Mouse (Mus musculus) ZHBTc4 (cell line): ENCODE data around the gene Obsl1.

Experiments
- DNase-seq: peaks from one replicate; pipeline ENCODE4 v3.0.0-alpha.2; 2011; ENCODE audit warnings: low read depth, low spot score

The Obsl1 gene

DNA sequence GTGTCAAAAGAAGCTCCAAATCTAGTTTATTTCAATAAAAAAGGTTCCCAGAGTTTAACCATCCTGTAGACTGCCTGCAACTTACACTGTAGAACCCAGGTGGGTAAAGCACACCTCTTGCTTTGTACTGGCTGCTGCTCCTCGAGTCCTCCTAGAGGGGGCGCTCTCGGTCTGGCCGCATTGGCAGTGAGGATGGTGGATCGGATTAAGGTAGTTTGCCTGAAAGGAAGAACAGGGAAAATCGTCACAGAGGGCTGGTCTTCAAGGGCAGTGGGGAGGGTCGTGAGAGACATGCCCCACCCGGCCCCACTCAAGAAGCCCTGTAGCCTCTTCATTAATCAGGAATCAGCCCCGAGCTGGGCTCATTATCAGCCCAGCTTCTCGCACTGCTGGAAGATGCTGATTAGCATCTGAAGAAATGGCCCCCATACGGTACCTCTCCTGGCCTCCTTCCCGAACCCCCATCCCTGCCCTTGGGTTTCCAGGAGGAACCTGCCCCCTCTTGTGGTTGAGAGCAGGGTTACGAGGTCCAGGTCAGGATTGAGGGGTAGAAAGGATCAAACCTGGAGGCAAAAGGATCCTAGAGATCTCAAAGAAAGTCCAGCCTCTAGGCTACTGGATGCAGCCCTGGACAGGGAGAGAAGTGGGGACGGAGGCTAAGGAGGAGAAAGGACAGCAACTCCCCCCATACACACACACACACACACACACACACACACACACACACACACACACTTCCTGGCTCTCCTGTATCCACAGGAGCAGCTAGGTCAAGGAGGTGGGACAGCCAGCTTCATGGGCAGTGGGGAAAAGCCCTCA is 49.3 kb downstream of the Obsl1 start:
- peak; percentile 78 for DNase-seq

DNA sequence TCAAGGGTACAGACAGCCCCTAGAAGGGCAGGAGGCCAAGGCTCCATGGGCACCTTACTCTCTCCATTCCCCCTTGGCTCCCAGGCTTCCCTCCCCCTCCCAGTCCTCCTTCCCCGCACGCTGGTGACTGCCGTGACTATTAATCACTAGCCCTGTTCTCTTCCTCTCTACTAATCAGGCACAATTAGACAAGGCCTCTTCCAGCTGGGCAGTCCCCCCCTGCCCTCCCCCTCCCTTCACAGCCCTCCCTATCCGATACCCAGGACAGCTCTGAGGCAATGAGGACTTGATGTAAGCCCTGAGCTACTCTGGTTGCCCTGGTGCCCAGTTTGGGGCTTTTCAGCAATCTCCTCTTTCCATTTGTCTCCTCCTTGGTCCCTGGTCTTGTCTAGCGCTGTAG is 50.3 kb downstream of the Obsl1 start:
- DNase-seq, result no peak

DNA sequence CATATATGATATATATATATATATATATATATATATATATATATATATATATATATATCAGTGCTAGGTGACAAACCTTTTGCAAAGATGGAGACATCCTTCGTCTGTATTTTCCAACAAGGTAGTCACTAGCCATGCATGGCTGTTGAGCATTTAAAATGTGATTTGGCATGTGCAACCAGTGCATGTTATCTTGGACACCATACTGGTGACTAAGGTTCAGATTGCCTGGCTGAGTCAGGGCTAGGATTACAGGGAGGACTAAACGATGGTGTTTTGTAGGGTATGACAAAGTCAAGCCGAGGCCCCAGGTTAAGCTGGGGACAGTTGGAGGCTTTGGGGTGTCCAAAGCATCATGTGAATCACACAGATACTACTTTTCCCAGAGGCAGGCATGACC is 50.8 kb downstream of the Obsl1 start:
- DNase-seq, result no peak

DNA sequence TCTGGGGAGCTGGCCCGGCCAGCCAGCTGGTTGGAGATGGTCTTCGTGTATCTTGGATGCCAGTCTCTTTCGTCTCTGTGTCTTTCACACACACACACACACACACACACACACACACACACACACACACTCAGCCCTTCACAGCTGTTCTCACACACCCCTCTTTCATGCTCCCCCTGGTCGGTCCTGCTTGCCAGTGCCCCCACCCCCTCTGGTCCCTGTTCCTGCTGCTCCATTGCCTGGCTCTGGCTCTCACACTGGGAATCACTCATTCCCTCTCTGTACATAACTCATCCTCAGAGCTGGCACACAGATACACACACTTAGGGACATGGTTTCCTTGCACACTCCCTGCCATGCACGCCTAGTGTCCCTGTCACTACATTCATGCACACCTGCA is 54.4 kb downstream of the Obsl1 start:
- no peak for DNase-seq

DNA sequence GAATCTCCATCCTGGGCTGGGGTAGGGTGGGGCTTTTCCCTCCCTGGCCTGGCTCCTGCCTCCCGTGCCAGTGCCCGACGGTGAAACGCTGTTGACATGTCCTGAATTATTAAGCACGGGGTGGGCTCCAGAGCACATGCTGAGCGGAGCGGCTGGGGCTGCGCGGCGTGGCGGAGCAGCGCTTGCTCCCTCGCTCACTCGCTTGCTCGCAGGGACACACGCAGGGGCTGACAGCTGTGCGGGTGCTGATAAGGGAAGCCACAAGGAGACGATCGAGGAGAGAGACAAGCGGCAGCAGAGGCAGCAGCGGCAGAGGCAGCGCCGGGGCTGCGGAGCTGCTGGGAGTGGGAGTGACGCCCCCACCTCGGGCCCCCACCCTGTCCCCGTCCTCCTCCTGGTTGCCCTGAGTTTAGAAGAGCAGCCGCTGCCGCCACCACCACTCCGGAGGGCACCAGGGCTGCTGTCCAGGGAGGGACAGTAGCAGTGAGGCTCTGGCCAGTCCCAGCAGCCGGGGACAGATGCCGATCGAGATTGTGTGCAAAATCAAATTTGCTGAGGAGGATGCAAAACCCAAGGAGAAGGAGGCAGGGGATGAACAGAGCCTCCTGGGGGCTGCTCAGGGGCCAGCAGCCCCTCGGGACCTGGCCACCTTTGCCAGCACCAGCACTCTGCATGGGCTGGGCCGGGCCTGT is 55.8 kb downstream of the Obsl1 start, which contains the start of gene Asic4:
TSS of gene Asic4 (plus strand) at position 123 of the 692 bp plus-strand sequence.
- no peak for DNase-seq

DNA sequence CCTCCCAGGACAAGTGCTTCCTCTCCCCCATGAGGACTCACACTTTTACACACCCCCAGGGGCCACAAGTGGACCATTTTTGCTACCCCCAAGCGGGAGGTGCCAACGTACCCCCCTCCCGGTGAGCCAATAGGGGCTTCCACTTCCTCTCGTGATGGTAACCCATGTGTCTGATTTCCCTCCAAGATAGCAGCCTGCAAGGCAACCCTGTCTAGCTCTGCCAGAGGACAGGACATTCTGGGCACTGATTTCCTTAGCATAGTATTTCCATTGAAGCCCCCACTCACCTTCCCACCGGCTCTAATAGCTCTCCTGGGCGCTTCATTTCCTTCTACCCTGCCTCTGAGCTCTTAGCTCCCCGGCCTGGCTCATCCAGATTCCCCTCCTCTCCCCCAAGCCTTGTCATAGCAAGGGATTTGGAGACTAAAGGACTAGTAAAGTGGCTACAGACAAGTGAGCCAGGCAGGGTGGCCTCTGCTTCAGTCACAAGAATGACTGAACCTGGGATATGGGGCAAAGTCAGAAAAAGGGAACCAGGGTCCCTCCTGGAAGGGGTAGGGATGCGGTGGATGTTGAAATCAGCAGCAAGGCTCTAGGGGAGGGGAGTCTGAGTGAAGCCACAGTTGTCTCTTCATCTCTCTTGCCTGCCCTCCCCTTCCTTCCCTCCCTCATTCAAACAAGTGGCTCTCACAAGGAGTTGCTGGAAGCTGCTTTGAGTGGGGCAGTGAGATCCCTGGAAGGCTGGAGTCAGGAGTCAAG is 56.7 kb downstream of the Obsl1 start:
- DNase-seq, result no peak

DNA sequence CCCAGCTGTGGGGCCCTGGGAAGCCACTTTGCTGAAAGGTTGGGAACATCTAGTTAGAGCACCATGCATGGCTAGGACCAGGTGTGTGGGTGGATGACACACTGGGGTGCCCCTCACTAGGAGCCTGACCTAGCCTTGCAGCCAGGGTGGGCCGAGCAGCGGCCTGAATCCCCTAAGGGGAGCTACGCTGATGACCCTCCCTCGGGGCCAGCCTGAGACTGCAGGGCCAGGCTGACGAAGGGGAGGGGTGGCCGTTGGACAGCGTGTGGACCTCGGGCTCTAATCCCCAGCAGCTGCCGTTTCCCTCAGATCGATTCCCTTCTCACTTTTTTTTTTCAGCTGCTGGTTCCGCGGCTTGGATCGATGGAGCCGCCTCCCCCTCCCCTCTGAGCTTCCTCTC is 57.3 kb downstream of the Obsl1 start:
- DNase-seq, result no peak

DNA sequence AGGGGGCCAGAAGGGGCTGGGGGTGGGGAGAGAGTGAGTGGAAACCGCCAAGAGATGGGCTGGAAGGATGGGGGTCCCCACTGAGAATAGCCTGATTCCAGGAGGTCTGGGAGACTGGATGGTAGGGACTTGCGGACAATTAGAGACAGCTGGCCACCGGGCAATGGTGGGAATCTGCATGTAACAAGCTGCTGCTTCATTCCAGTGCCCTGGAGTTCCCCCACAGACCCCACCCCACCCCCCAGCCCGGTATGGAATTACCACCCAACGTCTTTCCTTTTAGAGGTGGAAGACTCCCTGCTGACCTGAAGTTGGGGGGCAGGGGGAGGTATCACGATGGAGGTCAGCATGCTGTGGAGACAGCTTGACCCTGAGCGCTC is 58.2 kb downstream of the Obsl1 start:
- no peak for DNase-seq

DNA sequence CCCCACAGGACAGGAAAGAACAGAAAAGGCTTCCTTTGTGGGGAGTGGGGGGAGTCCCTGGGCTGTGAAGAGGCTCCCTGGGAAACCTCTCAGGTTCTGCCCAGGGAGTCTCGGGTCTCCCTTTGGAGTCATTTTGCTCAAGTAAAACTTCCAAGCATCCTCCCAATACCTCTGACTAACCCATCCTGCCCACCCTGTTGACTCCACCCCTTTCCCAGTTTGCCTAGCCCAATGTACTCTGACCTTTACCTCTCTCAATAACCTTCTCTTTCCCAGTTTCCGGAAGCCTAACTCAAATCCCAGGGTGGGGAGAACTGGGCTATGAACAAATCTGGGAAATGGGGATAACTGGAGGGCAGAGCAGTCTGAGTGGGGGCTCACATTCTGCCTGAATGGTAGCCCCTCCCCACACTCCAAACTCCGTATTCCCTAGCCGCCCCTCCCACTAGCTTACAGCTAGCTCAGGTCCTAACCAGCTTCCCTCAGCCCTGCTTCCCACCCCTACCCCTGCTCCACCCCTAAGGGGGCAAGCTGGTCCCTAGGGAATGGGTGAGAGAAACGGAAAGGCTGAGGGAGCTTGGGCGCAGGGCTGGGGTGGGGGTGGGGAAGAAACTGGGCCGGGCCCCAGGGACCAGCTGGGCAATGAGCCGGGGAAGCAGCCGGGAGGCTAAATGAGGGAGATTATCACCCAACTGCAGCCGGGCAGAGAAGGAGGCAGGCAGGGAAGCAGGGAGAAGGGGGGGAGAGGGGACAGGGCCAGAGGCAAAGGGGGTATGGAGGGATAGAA is 58.8 kb downstream of the Obsl1 start:
- DNase-seq, result peak; percentile 75

DNA sequence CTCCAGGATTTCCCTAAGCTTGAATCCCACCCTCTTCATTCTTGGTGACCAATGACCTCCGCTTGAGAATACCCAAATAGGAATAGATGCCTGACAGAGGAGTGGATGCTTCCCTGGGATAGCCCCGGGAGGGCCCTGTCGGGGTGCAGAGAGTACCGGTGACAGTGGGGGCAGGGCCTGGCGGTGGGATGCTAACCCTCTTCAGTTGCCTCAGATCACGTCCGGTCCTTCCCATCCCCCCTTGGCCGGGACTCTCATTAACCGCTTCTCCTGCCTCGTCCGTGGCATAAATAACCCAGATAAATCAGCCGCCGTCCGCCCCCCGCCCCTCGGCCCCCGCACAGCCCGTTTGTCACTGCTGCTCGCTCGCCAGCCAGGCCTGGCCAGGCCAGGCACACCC is 59.6 kb downstream of the Obsl1 start:
- no peak for DNase-seq

DNA sequence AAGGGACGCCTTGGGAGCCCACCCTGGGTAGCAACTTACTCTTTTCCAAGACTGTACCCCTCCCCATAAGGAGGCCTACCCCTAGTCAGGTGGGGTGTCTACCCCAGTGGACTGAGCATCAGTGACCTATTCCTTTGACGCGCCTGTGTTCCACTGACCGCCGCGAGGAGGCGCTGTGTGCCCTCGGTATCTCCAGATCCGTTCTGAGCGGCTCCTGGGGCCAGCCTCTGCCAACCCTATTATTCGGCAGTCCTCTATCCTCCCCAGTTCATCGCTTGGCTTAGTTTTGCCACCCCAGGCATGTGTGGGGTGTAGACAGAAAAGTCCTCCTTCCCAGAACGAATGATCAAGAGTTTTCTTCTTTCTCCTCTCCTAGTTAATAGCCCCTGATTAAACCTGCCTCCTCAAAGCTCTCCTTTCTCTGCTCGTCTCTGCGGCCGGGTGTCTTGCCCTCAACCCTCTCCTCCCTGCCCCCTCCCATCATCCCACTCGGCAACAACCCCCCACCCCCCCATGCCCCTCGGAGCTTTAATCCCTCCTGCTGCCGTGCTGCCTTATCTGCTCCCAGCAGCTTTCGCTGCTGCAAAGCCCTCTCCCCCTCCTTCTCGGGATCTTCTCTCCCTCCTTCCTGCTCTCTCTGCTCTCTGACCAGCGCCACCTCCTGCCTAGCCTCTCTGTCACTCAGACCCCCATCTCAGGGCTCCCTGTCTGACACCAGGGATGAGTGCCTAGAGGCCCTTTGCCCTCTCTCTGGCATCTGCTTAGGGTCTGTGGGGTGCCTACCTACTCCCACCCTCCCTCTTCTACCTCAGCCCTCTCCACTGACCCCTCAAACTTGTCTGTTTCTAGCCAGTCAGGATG is 60.3 kb downstream of the Obsl1 start:
- peak; percentile 71 for DNase-seq

DNA sequence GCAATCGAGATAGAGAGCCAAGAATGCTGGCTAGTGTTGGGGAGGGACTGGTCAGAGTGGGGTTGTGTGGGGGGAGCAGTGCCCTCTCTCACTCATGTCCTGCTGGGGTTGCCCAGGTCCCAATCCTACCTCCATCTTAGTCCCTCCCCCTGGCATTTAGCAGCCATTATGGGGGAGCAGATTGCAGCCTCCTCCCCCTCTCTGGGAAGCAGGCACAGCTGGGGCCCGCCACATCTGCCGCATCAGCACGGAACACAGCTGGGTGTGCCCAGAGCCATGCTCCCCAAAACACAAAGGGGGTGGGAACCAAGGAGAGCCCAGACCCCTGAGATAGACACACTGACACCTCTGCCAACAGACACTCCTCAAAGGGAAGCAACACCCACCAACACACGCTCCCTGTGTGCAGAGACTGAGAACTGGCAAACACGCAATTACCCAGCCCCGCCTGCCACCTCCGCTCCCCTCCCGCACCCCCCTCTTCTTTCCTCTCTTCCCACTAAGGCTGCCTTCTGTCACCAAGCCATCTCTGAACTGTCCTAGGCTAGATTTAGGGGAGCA is 61.0 kb downstream of the Obsl1 start:
- no peak for DNase-seq

DNA sequence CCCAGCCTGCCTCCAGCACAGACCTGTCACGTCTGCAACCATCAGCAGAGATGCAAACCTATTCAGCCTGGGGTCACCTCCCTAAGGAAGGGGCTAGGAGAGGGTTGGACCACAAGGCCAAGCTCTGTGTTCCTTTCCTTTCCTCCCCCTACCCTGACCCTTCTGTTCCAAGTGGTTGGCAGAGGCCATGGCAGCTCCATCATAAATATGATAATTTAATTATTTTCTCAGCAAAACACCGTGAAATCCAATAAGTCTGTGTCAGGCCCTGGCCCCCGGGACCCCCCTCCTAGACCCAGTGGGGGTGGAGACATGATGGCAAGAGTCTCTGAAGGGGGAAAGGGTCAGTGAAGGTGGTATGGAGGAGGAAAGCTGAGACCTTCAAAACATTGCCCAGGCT is 62.0 kb downstream of the Obsl1 start:
- no peak for DNase-seq

DNA sequence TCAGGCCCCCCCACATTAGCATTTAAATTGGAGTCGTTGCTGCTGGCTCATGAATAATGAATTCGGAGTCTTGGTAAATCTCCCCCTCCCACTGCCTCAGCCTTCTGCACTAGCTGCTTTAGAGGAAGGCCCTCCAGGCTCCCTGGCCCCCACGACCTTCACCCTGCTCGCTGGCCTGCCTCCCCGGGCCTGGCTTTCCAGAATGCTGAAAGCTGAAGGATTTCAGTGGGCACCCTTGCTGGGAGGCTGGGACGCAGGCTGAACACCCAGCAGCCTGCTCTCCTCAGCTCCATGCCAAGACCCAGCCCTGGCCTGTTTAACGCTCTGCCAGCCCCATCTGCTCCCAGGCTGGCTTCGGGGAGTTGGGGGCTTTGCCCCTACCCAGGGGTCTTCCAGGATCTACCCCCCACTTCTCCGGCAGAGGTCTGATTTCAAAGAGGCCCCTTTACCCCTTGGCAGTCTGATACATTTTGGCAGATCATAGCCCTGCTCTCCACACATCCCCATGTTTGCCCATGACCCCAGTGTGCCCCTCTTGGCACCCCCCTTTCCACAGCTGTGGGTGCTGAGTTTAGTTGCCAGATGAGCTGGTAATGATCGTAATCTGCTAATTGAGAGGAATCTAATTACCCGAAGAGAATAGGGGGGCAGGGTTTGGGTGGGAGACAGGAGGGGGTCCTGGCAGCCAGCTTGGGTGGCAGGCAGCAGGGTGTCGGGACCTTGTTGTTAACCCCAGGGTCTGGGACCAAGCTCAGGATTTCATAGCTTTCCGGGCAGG is 62.8 kb downstream of the Obsl1 start:
- DNase-seq, result peak; percentile 42

DNA sequence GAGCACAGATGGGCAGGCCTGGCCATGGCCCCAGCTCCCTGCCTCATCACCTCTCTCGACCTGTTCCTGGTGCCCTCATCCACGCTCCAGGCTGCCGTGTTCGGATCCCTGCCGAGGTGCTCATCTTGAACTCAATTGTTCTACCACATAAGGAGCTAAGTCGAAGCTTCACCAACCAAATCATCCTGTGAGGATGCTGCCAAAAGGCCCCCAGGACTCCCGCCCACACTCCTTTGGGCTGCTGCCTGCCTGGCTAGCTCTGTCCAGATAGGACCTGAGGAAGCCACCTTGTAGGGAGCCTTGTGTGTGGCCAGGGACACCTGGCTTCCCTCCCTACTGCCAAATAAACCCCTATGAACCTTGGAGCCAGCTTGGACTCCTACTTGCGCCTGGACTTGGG is 63.4 kb downstream of the Obsl1 start:
- no peak for DNase-seq

DNA sequence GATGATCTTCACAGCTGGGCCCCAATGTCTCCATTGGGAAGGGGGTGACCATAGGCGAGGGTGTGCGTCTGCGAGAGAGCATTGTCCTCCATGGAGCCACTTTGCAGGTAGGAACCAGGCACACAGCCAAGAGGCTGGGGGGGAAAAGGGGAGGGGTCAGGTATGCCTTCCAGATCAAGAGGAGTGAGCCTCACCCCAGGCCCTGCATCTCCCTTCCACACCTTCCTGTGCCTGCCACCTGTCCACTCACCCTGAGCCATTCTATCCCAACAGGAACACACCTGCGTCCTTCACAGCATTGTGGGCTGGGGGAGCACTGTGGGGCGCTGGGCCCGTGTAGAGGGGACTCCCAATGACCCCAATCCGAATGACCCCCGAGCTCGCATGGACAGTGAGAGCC is 64.1 kb downstream of the Obsl1 start:
- DNase-seq, result no peak

DNA sequence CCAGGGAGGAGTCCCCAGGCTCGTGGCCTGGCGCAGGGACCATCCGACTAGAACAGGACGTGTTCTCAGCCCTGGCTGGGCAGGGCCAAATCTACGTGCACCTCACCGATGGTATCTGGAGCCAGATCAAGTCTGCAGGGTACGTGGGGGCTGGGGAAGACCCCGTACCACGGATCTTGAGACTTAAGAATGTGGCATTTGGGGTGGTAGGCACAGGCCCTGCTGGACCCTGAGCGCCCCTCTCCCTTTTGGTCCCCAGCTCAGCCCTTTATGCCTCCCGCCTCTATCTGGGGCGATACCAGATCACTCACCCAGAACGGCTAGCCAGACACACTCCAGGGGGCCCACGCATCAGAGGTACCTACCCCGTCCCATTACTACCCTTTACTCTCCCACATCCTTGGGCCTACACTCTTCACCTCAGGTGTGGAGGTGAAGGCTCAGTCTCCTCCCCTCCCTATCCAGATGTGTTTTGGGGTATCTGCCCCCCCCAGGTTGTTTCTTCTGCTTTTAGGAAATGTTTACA is 64.7 kb downstream of the Obsl1 start:
- no peak for DNase-seq

DNA sequence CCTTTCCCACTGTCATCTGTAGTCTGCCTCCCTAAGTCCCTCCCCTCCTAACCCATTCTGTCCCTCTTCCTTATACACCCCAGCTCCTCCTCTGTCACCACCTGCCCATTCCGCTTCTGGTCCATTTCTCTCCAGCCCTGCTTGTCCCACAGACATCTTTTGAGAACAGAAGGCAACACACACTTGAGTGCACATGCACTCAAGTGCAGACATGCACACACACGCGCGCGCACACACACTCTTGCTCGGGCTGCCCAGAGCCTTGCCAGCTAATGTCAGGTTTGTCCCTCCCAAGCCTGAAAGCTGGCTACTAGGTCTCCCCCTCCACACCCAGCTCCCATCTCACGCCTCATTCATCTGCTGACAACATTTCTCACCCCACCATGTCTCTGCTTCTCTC is 65.6 kb downstream of the Obsl1 start:
- no peak for DNase-seq

DNA sequence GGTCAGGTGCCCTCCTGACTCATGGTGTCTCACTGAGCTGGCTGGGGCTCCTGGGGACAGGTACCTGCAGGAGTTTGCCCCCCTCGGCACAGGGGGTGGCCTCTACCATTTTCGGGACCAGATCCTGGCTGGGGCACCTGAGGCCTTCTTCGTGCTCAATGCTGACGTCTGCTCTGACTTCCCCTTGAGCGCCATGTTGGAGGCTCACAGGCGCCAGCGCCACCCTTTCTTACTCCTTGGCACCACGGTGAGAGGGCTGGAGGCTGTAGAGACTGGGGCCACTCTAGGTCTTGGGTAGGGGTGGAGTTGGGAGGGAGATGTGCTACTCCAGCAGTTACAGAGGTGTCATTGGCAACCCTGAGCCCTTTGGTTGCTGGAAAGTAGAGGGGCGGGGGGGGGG is 67.5 kb downstream of the Obsl1 start:
- no peak for DNase-seq
